Mouse (Mus musculus) lung, adult 2 months (tissue): Measurements from ENCODE around the gene Dnaja3.

Experiments
- CTCF ChIP-seq: fragments of 200-500 bp; IDR thresholded peaks from 2 replicates; pipeline ENCODE4 v1.5.1; 2011; ENCODE audit warnings: mild to moderate bottlenecking, low read length, control low read depth; ENCODE audit not compliant: insufficient read depth
- POLR2A ChIP-seq: fragments of 200-500 bp; IDR thresholded peaks from 2 replicates; pipeline ENCODE4 v1.6.1; 2011; ENCODE audit warnings: low read depth, mild to moderate bottlenecking, control low read depth, low read length, borderline replicate concordance; ENCODE audit errors: extremely low read depth

DNA sequence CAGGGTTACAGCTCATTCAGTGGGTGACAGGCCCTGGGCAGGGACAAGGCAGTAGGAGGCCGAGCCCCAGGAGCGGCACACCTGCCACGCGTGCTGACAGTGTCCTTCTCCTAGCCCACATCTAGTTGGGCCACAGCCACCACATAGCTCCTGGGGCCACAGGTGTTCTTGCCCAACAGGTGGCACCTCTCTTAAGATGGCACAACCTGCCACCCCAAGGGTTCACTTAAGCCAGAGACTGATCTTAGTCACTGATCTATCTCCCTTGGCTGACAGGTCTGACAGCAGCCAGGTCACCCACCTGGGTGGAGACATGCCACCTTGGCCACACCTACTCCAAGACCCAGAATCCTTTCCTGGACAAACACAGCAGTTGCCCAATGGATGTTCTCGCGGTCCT lies 3.1 kb downstream of the Dnaja3 start:
- TF ChIP-seq CTCF (no peak), POLR2A (no peak)
